Mouse (Mus musculus) kidney, postnatal 25 days (tissue): ENCODE results near the gene Tat.

Experiments used
- DNase-seq, 2 experiments: peaks; one replicate each; pipeline ENCODE4 v3.0.0; 2021; ENCODE audit warnings: mixed read lengths in 2 of 2

The Tat gene

DNA sequence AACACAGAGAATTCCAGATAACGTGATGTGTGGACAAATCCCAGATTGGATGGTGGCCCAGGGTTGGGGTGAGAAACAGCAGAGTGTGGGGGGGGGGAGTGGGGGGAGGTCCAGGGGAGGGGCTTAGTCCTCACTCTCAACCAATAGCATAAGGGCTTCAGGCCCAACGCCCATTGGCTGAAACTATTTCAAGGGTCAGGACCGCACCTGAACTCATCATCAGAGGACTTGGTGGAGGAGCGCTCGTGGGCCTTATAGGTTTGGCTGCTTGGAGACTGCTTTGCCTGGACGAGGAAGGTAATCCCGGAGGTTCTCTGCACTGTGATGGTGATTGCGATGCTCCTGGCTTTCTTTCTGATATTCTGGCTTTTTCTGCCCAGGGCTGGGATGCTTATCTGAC, at the start of gene Tat:
Gene Tat, plus strand, starts transcription at position 214 of the 400 bp plus-strand sequence.
- DNase-seq, result no peak

DNA sequence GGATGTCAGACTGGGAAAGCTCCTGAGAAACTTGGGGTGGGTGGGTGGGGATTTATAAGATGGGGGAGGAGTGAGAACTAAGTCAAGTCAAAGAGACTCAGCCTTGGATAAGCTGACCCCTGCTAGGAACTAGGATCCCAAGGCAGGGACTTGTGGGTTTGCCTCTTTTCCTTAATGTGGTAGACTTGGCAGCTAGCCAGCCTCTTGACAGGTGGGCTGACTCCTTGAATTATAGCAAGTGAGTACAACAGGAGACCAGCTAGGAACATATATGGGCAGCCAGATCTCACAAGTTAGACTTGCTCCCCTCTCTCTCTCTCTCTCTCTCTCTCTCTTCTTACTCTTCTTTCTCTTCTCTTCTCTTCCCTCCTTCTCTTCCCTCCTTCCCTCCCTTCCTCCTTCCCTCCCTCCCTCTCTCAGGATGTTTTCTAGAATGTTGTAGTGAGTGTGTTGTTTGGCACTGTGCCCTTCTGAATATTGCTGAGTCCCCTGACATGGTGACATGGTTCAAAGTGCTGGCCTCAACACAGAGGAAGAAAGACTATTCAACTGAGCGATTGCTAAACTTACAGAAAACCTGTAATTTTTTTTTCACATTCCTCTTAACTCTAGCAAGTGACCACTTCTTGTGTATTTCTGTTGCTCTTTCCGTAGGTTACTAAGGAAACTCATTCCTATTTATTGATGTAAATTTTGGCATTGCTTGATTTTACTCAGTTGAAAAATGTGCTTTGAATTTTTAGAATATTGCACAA, 48.5 kb upstream of the Tat start:
- no peak for DNase-seq

DNA sequence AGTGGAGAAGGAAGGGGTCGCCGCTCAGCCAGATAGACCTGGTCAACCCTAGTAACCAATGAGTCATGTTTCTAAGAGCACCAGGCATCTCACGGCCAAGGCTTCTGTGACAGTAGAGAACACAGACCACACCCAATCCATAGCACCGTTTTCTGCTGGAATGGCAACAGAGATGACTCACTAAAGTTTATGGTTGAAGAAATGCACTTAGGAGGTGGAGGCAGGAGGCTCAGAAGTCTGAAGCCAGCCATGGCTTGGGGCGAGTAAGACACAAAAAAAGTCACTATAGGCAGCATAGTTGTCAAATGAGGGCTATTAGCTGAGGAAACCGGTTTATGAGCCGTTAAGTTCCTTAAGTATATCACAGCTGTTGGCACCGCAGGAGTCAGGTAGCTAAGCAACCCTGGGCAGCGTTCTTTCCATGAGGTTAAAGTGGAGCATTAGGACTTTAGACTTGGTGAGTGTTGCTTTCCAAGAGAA, 45.0 kb upstream of the Tat start:
- DNase-seq, result peak; percentile 57 to 78

DNA sequence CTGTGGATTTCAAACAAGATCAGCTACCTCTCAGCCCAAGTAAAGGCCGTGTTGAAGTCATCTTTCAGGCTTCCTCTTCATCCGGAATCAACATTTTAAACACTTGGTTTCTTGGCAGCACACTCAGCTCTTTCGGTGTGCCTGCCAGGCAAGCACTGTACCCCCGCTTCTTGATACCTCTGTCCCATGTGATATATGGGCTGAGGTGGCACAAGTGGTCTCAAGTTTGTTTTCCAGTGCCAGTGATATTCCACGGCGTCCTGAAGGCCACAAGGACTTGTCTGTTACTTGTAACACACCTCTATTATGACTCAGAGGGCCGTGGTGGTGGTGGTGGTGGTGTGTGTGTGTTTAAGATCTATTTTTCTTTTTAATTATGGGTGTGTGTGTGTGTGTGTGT, 44.5 kb upstream of the Tat start:
- DNase-seq, result no peak

DNA sequence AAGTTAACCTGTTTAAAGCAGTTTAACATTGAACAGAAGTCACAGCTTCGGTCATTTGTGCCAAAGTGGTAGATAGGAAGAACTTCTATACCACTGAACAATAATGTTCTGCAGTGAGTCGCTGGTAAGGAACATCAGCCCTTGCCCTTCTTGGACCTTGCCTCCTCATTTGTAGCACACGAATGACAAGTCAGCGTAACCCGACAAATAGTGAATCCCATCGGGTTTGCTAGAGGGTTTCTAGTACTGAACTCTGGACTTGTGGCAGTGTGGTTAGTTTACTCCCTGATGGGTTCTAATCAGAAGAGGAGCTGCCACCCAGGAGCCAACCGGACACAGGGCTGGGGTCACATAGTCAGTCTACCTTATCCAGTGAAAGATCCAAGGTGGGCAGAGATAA, 44.0 kb upstream of the Tat start:
- DNase-seq, result peak; percentile 37 to 71

- peak in 1 of 2 experiments; percentile 50 for DNase-seq
Observed at GRCm38 (mm10) chr8:109947447-109948284, 42.6 kb upstream of the Tat start.

- no peak for DNase-seq
Observed at GRCm38 (mm10) chr8:109948285-109948564, 42.0 kb upstream of the Tat start.

- no peak for DNase-seq
Observed at GRCm38 (mm10) chr8:109952171-109952570, 38.1 kb upstream of the Tat start.

DNA sequence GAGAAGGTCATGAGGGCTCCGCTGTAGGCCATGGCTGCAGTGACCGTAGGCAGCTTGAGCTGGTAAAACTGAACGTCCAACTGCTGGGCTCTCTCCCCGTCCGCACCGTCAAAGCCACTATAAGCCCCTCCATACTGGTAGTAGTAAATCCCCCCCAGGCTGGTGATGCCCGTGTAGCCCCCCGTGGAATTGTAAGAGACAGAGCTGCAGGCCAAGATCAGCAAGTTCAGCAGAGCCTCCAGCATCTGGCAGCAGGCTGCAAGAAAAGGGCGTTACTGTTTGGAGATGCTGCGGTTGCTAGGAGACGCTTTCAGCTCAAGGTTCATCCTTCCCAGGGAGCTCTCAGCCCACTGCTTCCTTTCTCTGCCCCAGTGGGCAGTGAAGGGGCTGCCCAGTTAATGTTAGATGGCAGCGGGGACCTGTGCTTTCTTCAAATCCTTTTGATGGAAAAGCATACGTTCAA, 35.7 kb upstream of the Tat start:
- peak in 1 of 2 experiments; percentile 62 for DNase-seq

DNA sequence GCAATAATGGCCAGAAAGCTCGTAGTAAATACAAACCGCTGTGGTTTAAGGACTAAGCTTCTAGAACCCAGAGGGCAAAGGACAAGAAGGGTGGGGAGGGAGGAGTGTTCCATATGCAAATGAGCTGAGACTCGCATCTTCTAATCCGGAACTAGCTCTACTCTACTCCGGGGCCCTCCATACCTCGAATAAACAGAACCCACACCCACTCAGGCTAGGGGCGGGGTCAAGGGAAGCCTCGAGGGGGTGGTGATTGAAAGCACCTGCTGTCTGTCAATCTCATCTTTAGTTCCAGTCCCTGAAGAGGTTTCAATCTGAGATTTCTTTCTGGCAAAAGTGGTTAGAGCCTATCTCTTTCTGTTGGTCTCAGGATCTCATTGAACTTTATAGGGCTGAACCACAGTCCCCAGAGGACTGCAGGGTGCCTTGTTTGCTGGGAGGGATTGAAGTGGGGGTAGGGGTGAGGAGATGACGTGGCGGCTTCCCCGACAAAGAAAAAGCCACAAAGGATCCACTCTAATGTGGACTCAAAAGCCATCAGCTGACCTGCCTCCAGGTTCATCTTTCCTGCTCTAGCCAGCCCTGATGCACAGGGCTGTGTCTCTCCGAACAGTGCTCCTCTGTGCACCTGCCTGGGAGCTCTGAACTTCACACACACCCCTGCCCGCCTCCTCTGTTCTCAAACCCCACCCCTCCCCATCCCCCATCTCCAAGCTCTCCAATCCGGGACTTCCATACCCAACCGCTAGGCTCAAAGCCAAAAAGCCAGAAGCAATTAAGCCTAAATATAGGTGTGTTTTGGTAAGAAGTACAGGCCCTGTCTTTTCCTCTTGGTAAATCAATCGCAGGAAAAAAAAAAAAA, 32.8 kb upstream of the Tat start:
- peak; percentile 60 to 77 for DNase-seq

DNA sequence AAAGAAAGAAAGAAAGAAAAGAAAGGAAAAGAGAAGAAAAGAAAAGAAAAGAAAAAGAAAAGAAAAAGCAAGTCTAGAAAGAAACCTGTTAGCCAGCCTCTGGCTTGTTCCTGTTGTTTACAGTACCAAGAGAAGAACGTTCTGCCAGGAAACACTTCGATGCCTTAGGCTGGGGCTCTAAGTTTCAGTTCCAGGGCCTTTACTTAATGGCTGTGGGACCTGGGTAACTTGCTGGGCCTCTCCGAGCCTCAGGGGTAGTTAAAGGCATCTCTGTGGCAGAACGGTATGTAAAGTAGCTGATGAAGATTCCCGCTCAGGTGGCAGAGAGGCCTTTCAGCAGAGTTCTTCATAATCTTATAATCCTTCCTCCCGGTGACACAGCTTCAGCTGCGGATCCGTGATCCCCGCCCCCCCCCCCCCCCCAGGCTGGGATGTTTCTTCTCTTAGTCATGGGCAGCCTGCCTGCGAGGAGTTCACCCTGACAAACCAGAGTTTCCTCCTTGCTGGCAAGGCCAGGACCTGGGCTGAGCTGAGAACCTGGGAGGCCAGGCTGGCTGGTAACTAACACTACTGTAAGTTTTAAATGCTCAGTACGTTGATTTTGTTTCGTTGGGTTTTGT, 32.1 kb upstream of the Tat start:
- peak in 1 of 2 experiments; percentile 62 for DNase-seq

DNA sequence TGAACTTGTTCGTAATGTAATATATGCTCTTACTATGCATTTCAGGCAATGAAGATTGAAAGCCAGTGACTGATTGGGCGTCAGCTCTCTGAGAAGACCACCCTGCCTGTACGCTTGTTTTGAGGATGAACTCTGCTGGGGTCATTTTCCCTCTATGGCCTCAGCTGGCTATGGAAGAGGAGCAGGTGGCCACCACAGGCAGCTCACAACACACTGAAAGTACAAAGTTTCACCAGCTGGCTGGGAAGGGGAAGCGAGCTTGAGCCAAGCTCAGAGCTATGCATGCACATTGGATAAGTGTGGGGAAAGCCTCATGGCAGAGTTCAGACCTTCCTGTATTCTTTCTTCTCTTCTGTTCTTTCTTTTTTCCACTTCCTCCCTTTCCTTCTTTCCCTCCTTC, 31.1 kb upstream of the Tat start:
- DNase-seq, result no peak

DNA sequence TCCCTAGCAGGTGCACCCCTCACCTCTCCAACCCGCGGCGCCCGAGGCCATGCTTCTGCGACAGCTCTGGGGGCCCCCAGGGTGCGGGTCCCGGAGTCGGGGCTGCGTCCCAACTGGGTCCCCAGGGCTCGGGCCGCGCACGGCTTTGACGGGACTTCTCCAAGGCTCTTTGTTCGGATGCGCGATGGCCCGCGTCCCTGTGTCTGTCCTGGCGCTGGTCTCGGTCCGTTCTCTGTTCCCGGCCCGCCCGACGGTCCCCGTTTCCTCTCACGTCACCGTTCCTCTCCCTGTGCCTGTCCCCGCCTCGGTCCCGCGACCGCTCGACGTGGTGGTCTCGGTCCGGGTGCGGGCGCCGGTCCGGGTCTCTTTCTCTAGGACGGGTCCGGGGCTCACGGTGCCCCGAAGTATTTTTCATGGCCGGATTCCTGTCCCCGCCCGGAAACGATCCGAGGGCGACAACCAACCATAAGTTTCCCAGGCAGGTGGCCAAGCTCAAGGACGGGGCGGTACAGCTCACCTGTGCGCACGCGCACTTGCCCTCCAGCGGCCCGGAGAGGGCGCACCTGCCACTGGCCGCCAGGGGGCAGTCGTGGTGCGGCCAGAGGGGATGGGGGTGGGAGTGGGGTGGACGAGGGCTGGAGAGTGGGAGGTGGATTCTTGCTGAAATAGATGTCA, 28.4 kb upstream of the Tat start, which contains the start of gene Marveld3:
Gene Marveld3, minus strand, starts transcription at position 511 of the 675 bp plus-strand sequence.
- peak; percentile 85 to 91 for DNase-seq

GRCm38 (mm10) chr8:109962896-109963295, 27.3 kb upstream of the Tat start:
- peak in 1 of 2 experiments; percentile 16 for DNase-seq

DNA sequence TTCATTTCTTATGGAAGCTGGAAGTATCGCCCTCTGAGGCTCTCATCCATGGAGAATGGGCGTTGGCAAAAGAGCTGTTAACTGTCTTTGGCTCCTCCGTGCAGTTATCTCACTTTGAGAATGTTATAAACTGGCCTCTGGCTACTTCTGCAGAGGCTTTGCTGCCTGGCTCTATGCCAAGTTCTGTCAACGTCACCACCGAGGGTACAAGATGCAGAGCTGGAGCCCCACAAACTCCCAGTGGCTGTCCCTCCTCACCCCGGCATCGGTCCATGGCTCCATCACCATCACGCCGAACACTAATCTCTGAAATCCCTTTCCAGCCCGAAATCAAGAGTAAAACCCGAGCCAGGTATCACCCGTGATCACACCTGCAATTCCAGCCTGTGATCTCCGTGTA, 26.8 kb upstream of the Tat start:
- no peak for DNase-seq

- no peak for DNase-seq
Observed at GRCm38 (mm10) chr8:109964106-109964505, 26.1 kb upstream of the Tat start.

DNA sequence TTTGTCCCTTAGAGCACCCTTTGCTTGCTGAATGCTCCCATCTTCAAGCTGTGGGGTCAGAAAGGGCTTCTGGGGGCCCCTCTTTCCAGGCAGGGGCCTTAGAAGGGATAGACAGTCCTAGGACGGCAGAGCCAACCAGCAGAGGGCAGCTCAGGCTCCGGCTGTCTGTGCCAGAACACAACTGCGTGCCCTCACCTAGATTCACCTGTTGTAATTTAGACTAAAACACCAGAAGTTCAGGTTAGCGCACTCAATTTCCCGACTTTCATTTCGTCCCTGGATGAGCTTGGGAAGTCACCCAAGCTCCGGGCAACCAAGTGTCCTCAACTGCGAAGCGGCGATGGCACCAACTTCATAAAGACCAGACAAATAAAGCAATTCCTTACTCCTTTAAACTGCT, 21.4 kb upstream of the Tat start:
- no peak for DNase-seq

- peak in 1 of 2 experiments; percentile 13 for DNase-seq
Observed at GRCm38 (mm10) chr8:109970323-109970722, 19.9 kb upstream of the Tat start.

DNA sequence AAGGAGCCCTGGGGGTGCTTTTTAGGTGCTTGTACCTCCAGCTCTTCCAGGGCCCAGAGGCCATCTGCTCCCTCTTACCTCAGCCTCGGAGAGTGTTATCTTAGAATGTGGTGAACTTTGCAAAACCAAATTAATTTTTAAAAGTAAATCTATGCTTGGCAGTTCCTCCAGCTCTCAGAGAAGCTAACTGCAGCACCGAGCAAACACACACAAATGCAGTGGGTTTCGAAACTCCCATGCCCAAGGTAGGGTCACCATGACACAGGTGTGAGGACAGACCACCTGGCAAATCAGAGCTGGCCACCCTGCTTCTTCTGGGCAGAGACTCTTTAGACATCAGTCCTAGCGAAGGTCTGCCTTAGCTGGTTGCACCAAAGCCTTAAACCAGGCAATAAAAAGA, 17.3 kb upstream of the Tat start:
- peak in 1 of 2 experiments; percentile 9 for DNase-seq

- DNase-seq, result no peak
Observed at GRCm38 (mm10) chr8:109979339-109979738, 10.9 kb upstream of the Tat start.

- DNase-seq, result no peak
Observed at GRCm38 (mm10) chr8:109982386-109983105, 7.7 kb upstream of the Tat start.
